Mouse (Mus musculus) urinary bladder, postnatal 10 days (tissue): Measurements from ENCODE around the gene Pcnt.

ENCODE experiments used
- DNase-seq: peaks from one replicate; pipeline ENCODE4 v3.0.0; 2022; ENCODE audit warnings: low spot score

Gene Pcnt

DNA sequence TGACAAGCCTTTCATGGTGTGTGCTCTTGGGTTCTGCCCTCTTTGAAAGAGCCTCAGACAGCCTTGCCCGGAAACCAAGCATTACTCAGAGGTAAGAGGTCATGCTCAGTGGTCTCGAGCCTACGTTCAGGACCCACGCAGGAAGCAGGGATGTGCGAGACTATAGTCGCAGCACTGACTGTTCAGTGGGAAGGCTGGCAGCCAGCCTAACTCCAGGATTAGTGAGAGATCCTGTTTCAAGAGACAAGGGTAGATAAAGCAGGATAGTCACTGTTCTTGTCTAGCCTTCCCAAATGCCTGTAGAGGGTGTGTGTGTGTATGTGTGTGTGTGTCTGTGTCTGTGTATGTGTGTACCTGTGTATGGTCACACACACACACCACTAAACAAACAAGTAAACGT lies 126.4 kb downstream of the Pcnt start:
- no peak for DNase-seq

DNA sequence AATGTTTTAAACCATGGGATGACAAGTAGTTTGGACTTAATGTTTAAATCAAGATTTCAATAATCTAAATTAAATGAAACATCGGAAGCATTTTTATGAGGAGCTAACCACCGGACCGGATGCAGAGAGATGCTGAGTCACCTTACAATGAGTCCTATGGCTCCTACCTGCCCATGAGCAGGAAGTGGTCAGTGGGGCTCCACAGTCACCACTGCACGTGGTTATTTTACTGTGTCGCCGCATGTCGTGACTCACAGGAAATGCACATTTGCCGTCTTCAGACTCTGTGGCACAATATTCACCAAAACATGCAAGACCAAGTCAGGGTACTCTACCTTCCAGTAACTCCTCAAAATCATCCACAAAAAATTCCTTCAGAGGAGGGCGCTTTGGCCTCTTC lies 135.8 kb downstream of the Pcnt start:
- no peak for DNase-seq
